Mouse (Mus musculus) layer of hippocampus, adult 11-12 months (tissue): ENCODE measurements around the gene Get4.

Experiments used
- DNase-seq: peaks from one replicate; pipeline ENCODE4 v3.0.0; 2022; ENCODE audit warnings: low spot score

Get4 gene

DNA sequence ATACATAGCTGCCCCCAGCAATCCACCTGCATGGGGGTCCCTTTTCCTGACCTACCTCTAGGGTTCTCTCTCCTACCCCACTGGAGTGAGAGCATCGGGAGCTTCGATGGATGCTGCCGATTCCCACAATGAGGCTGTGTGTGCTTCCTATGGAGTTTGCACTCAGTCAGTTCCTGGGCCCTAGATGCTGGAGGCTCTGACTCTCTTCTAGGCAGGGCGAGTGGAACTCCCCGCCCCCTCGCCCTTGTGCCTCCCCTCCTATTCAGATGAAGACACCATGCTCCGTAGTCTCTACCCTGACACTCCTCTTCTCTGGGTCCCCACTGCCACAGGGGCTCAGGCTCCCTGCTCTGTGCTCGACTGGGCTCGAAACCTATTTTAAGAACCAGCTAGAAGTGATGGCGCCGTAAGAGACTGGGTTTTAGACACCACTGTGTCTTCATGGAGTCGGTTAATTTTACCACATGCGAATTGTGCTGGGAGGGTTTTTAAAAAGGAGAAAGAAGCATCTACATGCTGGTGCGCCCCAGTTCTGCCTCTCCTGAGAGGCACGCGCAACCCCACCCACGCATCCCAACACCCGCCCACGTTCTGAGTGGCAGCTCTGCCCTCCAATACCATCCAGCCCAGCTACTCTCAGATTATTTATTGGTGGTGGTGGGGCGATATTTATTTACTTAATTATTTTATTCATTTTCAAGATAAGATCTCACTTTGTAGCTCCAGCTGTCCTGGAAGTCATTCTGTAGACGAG, 65.8 kb downstream of the Get4 start:
- peak; percentile 68 for DNase-seq
